Mouse (Mus musculus) gastrocnemius, postnatal 25 days (tissue): ENCODE results near the gene Eif4a2. TPM values are rescaled to one million over a fixed set of nuclear protein-coding genes. Genes with fewer than 3 reads are reported as not detected.

Experiments used
- DNase-seq: peaks from one replicate; pipeline ENCODE4 v3.0.0; 2022
- microRNA-seq, 2 experiments: library from miRNA; unstranded; fragments of <30 nt; microRNA quantifications; one replicate each; pipeline ENCODE4 v1.2.0; 2021; ENCODE audit warnings: borderline replicate concordance in 2 of 2
- total RNA-seq, 2 experiments: library from RNA; stranded (reverse); gene quantifications; 1 replicate in 1 of 2; 2 replicates in 1 of 2; pipeline ENCODE4 v1.2.3; 2021

Gene Eif4a2
- total RNA-seq, 2 experiments from 2014 or later: 362 to 414 TPM

DNA sequence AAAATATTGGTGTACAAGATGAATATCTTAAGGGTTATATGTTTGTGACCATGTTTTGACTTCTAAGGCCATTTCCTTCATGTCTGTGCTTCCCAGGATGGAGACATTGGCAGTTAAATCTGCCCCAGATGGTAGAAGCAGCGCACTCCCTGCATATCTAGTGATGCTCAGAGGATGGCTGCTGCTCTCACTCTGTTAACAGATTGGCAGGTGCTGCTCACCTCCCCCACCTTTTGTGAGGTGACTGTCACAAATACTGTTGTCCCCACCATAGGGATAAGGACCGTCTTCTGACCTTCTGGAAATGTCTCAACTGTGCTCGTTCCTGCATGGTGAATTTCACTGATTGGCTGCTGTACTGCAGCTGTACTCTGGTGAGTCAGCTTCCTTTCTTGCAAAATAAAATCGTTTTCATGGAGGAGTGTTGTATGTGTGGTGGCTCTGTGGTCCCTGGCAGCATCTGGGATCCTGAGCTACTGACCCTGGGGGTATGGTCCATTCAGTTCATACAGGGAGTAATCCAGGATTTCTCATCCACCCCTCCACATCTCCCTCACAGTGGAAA lies 29.2 kb downstream of the Eif4a2 start:
- DNase-seq: no peak

DNA sequence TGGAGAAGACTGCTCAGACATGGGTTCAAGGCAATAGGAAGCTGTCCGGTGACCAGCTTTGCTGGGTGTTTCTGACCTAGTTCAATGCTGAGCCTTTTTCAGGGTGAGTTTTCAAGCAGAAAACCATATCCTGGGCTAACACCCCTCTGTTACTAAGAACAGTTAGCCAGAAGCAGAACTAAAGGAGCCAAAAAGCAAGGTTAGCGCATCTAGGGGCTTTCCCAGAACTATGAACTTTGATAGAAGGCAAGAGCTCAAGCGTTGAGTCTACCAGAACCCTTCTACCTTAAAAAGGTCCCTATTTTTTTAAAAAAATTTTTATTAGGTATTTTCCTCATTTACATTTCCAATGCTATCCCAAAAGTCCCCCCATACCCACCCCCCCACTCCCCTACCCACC lies 33.7 kb downstream of the Eif4a2 start:
- DNase-seq: no peak

GRCm38 (mm10) chr16:23144326-23144725 lies 37.1 kb downstream of the Eif4a2 start:
- DNase-seq: no peak

DNA sequence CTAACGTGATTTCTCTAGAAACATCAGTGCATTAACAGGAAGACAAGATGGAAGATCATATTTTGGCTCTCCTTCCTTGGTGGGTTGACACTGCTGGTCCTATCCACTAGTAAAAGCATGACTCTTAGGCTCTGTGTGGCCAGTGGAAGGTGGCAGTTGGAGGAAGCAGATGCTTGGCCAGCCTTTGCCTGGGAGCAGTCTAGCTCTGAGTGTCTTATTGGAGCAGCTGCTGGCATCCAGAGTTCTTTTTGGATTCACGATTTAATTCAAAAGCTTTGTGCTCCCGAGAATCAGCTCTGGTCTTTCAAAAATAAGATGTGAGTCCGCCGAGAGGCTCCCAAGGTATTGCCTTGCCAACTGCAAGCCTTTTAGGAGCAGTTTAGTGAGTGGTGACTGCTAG lies 38.0 kb downstream of the Eif4a2 start:
- no peak for DNase-seq

DNA sequence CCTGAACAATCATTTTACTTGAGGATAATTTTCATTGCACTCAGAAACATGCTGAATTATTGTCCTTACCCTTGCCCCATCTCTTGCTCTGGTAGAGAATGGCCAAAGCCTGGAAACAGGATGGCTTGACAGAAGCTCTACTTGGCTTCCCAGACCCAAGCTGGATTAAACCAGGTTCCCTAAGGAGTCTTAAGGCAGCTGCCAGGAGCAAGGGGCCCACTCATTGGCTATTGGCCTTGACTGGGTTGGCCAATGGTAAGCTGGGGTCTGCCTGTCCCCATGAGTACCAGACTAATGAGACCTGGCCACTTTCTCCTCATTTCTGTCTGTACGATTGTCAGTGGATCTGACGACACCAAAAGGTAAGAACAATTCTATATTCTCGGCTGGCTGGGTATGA lies 39.0 kb downstream of the Eif4a2 start, which contains the start of gene Adipoq:
Gene Adipoq (plus strand): TSS at position 257 of the 400 bp plus-strand sequence.
- DNase-seq: no peak

- DNase-seq: no peak
Observed at GRCm38 (mm10) chr16:23148936-23149335, 41.7 kb downstream of the Eif4a2 start.

DNA sequence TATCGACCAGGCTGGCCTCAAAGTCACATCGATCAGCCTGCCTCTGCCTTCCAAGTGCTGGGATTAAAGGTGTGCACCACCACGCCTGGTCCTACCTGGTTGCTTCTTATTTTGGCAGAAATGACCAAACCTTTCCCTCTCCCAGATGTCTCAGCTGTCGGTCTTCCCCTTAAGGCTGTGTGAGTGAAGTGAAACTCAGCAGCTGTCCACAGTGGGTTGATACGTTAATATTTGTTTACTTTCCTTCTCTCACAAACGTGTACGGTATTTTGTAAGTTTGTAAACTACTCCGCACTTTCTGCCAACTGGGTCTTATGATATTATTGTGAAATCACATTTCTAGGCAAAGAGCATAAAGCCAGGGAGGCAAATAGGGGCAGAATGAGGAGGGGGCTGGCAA lies 42.2 kb downstream of the Eif4a2 start:
- no peak for DNase-seq

- DNase-seq: no peak
Observed at GRCm38 (mm10) chr16:23151423-23151822, 44.2 kb downstream of the Eif4a2 start.

- no peak for DNase-seq
Observed at GRCm38 (mm10) chr16:23154261-23154660, 47.0 kb downstream of the Eif4a2 start.

DNA sequence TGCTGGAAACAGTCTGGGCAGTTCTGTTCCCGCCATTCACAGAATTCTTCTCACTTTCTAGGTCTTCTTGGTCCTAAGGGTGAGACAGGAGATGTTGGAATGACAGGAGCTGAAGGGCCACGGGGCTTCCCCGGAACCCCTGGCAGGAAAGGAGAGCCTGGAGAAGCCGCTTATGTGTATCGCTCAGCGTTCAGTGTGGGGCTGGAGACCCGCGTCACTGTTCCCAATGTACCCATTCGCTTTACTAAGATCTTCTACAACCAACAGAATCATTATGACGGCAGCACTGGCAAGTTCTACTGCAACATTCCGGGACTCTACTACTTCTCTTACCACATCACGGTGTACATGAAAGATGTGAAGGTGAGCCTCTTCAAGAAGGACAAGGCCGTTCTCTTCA lies 49.8 kb downstream of the Eif4a2 start:
- no peak for DNase-seq

DNA sequence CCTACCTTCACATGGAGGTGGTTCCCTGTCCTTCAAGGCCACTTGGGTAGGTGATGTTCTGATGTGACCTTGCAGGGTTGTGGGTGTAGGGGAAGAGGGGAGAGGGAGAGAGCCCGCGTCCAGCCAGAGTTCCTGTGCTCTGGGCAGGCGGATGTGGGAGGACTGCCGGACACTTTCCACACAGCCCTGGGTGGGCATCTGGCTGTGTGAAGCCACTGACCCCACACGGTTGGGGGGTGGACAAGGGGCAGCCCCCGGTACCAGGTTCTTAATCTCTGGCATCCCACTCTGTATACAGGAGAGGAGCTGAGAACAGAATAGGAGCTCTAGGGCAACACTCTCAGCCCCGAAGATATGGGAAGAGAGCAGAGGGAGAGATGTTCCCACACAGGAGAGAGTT lies 51.0 kb downstream of the Eif4a2 start:
- no peak for DNase-seq

GRCm38 (mm10) chr16:23158957-23159356 lies 51.7 kb downstream of the Eif4a2 start:
- DNase-seq: no peak

- DNase-seq: no peak
Observed at GRCm38 (mm10) chr16:23159749-23160148, 52.5 kb downstream of the Eif4a2 start.

DNA sequence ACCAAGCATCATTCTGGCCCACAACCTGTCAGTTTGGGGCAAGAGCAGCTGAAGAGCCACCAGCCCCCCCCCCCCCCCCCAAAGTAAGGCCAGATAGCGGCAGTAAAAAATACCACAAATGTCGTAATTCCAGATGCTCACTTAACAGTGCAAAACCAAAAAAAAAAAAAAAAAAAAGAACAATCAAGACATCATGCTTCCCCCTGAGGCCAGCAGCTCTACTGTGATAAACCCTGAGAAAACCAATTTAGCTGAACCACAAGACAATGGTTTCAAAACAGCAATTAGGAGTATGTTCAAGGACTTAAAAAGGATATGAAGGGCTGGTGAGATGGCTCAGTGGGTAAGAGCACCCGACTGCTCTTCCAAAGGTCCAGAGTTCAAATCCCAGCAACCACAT lies 54.9 kb downstream of the Eif4a2 start:
- DNase-seq: no peak

Small RNA genes within 50 kb of the gene (microRNA-seq; reads per million reads assigned to microRNA genes)
- gene Gm49346: 0 to 3.7 reads per million in 2 experiments

Other genes starting within 250 kb of the Eif4a2 start
- gene Tbccd1, start 249.8 kb upstream of the Eif4a2 start, total RNA-seq: 1 to 10 TPM; 5.4 to 6.8 TPM
- gene Dnajb11, start 249.6 kb upstream of the Eif4a2 start, total RNA-seq: 10 to 100 TPM; 38.8 to 44.2 TPM
- gene Ahsg, start 216.2 kb upstream of the Eif4a2 start, total RNA-seq: not detected
- gene Fetub, start 189.1 kb upstream of the Eif4a2 start, total RNA-seq: not detected
- not detected for gene Hrg, start 156.4 kb upstream of the Eif4a2 start, total RNA-seq
- gene Kng2, start 78.0 kb upstream of the Eif4a2 start, total RNA-seq: under 1 TPM in 1 of 2 experiments, not detected in 1; 0.21 TPM
- not detected for gene Kng1, start 49.6 kb upstream of the Eif4a2 start, total RNA-seq
- 1 to 10 TPM; 6.1 to 6.2 TPM for gene Rfc4, start 20.3 kb downstream of the Eif4a2 start, total RNA-seq
- gene Adipoq, start 39.1 kb downstream of the Eif4a2 start, total RNA-seq: 10 to 100 TPM in 1 of 2 experiments, 1 to 10 TPM in 1; 1.9 to 87.3 TPM
- gene St6gal1, start 117.3 kb downstream of the Eif4a2 start, total RNA-seq: 1 to 10 TPM; 3.4 to 3.5 TPM